Mouse (Mus musculus) megakaryocyte, embryonic 14.5 days (primary cell): ENCODE results near the gene Kifc5b.

ENCODE experiments used
- FLI1 ChIP-seq: IDR thresholded peaks from 2 replicates; pipeline ENCODE4 v1.6.1; 2012; ENCODE audit warnings: low read length, inconsistent platforms, mixed read lengths
- GATA1 ChIP-seq: IDR thresholded peaks from 3 replicates; pipeline ENCODE4 v1.6.1; 2012; ENCODE audit warnings: mixed read lengths, low read length, inconsistent platforms, borderline replicate concordance

GRCm38 (mm10) chr17:26900916-26901315 is 16.0 kb upstream of the Kifc5b start:
- TF ChIP-seq GATA1 = no peak
- TF ChIP-seq FLI1 = no peak
